Mouse (Mus musculus) CH12.LX (cell line): ENCODE data around the gene Nhsl1. TPM values are rescaled to one million over a fixed set of nuclear protein-coding genes. Genes with fewer than 3 reads are reported as not detected.

Experiments
- DNase-seq: peaks from one replicate; pipeline ENCODE4 v3.0.0-alpha.2; 2013; ENCODE audit errors: extremely low read depth
- H3K27ac ChIP-seq: 2 replicates; pipeline ENCODE4 v1.5.1; 2012; ENCODE audit warnings: low read depth, mild to moderate bottlenecking, control low read depth, moderate library complexity; ENCODE audit not compliant: insufficient read depth
- H3K27me3 ChIP-seq: replicated peaks from 2 replicates; pipeline ENCODE3; 2012; ENCODE audit warnings: inconsistent platforms
- H3K36me3 ChIP-seq, 2 experiments: replicated peaks in 1 of 2; 2 replicates each; pipeline versions ENCODE3 to v1.6.1; 2012; ENCODE audit warnings: inconsistent platforms in 1 of 2, low read length in 1 of 2, mild to moderate bottlenecking in 1 of 2, mixed read lengths in 1 of 2, moderate library complexity in 1 of 2; ENCODE audit not compliant: control insufficient read depth in 1 of 2, insufficient read depth in 1 of 2
- H3K4me1 ChIP-seq, 2 experiments: 2 replicates each; pipeline ENCODE4 v1.6.1; 2012; ENCODE audit warnings: inconsistent platforms in 1 of 2, moderate library complexity in 1 of 2; ENCODE audit not compliant: insufficient read depth in 2 of 2, control insufficient read depth in 1 of 2
- H3K4me2 ChIP-seq: 2 replicates; pipeline ENCODE4 v1.6.1; 2012; ENCODE audit warnings: low read depth, mild to moderate bottlenecking, control low read depth; ENCODE audit not compliant: poor library complexity, insufficient read depth, severe bottlenecking
- H3K4me3 ChIP-seq, 3 experiments: fragments of 150-350 bp in 1 of 3; sonication (generic) in 1 of 3; replicated peaks in 1 of 3; 2 replicates each; pipeline versions ENCODE3 to v1.5.1; 2011 to 2012; ENCODE audit warnings: low read depth in 2 of 3, low read length in 2 of 3, mild to moderate bottlenecking in 2 of 3, moderate library complexity in 2 of 3, control low read depth in 1 of 3, improper control_type of control experiment in 1 of 3, inconsistent platforms in 1 of 3, mixed read lengths in 1 of 3; ENCODE audit not compliant: poor library complexity in 1 of 3
- H3K79me2 ChIP-seq: replicated peaks from 2 replicates; pipeline ENCODE4 v1.6.1; 2012; ENCODE audit warnings: mild to moderate bottlenecking, moderate library complexity; ENCODE audit not compliant: control insufficient read depth, poor library complexity, insufficient read depth, severe bottlenecking; ENCODE audit errors: extremely low read depth
- H3K9ac ChIP-seq: 2 replicates; pipeline ENCODE4 v1.6.1; 2012; ENCODE audit warnings: low read depth, mild to moderate bottlenecking, control low read depth, moderate library complexity; ENCODE audit not compliant: insufficient read depth
- H3K9me3 ChIP-seq: replicated peaks from 2 replicates; pipeline ENCODE3; 2012; ENCODE audit warnings: low read length, inconsistent platforms, mixed read lengths
- BHLHE40 ChIP-seq: IDR thresholded peaks from 2 replicates; pipeline ENCODE4 v1.6.1; 2011; ENCODE audit warnings: mild to moderate bottlenecking, low read depth, low read length, improper control_type of control experiment
- CHD1 ChIP-seq: IDR thresholded peaks from 2 replicates; pipeline ENCODE4 v1.6.1; 2012; ENCODE audit warnings: low read depth, low read length, improper control_type of control experiment, inconsistent platforms
- EP300 ChIP-seq: IDR thresholded peaks from 2 replicates; pipeline ENCODE4 v1.6.1; 2011; ENCODE audit warnings: low read length, improper control_type of control experiment
- ETS1 ChIP-seq: conservative IDR thresholded peaks from 2 replicates; pipeline ENCODE4 v1.6.1; 2012; ENCODE audit warnings: low read depth, mild to moderate bottlenecking, inconsistent platforms, low read length, improper control_type of control experiment, moderate library complexity
- GABPA ChIP-seq: IDR thresholded peaks from 2 replicates; pipeline ENCODE4 v1.6.1; 2012; ENCODE audit warnings: low read depth, low read length, improper control_type of control experiment, inconsistent platforms; ENCODE audit not compliant: insufficient replicate concordance
- HCFC1 ChIP-seq: IDR thresholded peaks from 2 replicates; pipeline ENCODE4 v1.6.1; 2012; ENCODE audit warnings: low read depth, mild to moderate bottlenecking, inconsistent platforms, low read length, improper control_type of control experiment
- IRF4 ChIP-seq: IDR thresholded peaks from 2 replicates; pipeline ENCODE4 v1.6.1; 2014; ENCODE audit warnings: low read depth, mild to moderate bottlenecking, inconsistent platforms, low read length, improper control_type of control experiment
- KAT2A ChIP-seq: IDR thresholded peaks from 2 replicates; pipeline ENCODE4 v1.6.1; 2012; ENCODE audit warnings: low read length, improper control_type of control experiment, inconsistent platforms; ENCODE audit not compliant: insufficient replicate concordance
- MAFK ChIP-seq: IDR thresholded peaks from 2 replicates; pipeline ENCODE4 v1.6.1; 2011; ENCODE audit warnings: low read length, improper control_type of control experiment; ENCODE audit not compliant: insufficient replicate concordance
- MEF2A ChIP-seq: IDR thresholded peaks from 2 replicates; pipeline ENCODE4 v1.6.1; 2014; ENCODE audit warnings: low read depth, mild to moderate bottlenecking, inconsistent platforms, low read length, improper control_type of control experiment, borderline replicate concordance
- MXI1 ChIP-seq: IDR thresholded peaks from 2 replicates; pipeline ENCODE4 v1.6.1; 2011; ENCODE audit warnings: mild to moderate bottlenecking, low read depth, low read length, improper control_type of control experiment
- NELFE ChIP-seq: IDR thresholded peaks from 2 replicates; pipeline ENCODE4 v1.6.1; 2011; ENCODE audit warnings: low read depth, low read length, improper control_type of control experiment
- PAX5 ChIP-seq: IDR thresholded peaks from 2 replicates; pipeline ENCODE4 v1.6.1; 2012; ENCODE audit warnings: low read length, inconsistent platforms, mixed read lengths
- POLR2A ChIP-seq: IDR thresholded peaks from 2 replicates; pipeline ENCODE4 v1.6.1; 2011; ENCODE audit warnings: low read depth, mild to moderate bottlenecking, improper control_type of control experiment, low read length
- POLR2AphosphoS2 ChIP-seq: IDR thresholded peaks from 2 replicates; pipeline ENCODE4 v1.6.1; 2011; ENCODE audit warnings: low read depth, low read length, improper control_type of control experiment
- RCOR1 ChIP-seq: conservative IDR thresholded peaks from 2 replicates; pipeline ENCODE4 v1.6.1; 2012; ENCODE audit warnings: low read depth, mild to moderate bottlenecking, inconsistent platforms, low read length, improper control_type of control experiment
- TBP ChIP-seq: conservative IDR thresholded peaks from 2 replicates; pipeline ENCODE4 v1.6.1; 2011; ENCODE audit warnings: low read depth, low read length, improper control_type of control experiment
- TCF12 ChIP-seq: IDR thresholded peaks from 2 replicates; pipeline ENCODE4 v1.6.1; 2014; ENCODE audit warnings: low read depth, mild to moderate bottlenecking, inconsistent platforms, low read length, improper control_type of control experiment
- UBTF ChIP-seq: IDR thresholded peaks from 2 replicates; pipeline ENCODE4 v1.6.1; 2012; ENCODE audit warnings: low read depth, mild to moderate bottlenecking, inconsistent platforms, low read length, improper control_type of control experiment, moderate library complexity
- USF2 ChIP-seq: conservative IDR thresholded peaks from 2 replicates; pipeline ENCODE4 v1.6.1; 2011; ENCODE audit warnings: low read depth, low read length, improper control_type of control experiment
- ZC3H11A ChIP-seq: IDR thresholded peaks from 2 replicates; pipeline ENCODE4 v1.6.1; 2012; ENCODE audit warnings: low read depth, mild to moderate bottlenecking, inconsistent platforms, low read length, improper control_type of control experiment
- ZKSCAN1 ChIP-seq: IDR thresholded peaks from 2 replicates; pipeline ENCODE4 v1.6.1; 2012; ENCODE audit warnings: low read depth, inconsistent platforms, low read length, improper control_type of control experiment, borderline replicate concordance
- ZMIZ1 ChIP-seq: IDR thresholded peaks from 2 replicates; pipeline ENCODE4 v1.6.1; 2012; ENCODE audit warnings: low read depth, mild to moderate bottlenecking, inconsistent platforms, low read length, improper control_type of control experiment
- ZNF384 ChIP-seq: IDR thresholded peaks from 2 replicates; pipeline ENCODE4 v1.6.1; 2012; ENCODE audit warnings: low read depth, low read length, improper control_type of control experiment, inconsistent platforms
- dilution Hi-C: fragments of 300-500 bp; cut with MboI; formaldehyde crosslinking; loops from 2 replicates; pipeline ENCODE4 v1.14.3; 2020; ENCODE audit warnings: low sequenced_read_pairs; ENCODE audit not compliant: extremely low pct_unique_long_range_greater_than_20kb, extremely low pct_ligation_motif_present
- in situ Hi-C: fragments of 300-500 bp; cut with MboI; formaldehyde crosslinking; loops from 3 replicates; pipeline ENCODE4 v1.14.3; 2019; ENCODE audit warnings: low sequenced_read_pairs, low pct_ligation_motif_present, low pct_unique_long_range_greater_than_20kb, mixed read lengths
- polyA plus RNA-seq: library from polyadenylated mRNA; unstranded; fragments of >175 nt; gene quantifications from 2 replicates; pipeline ENCODE4 v1.2.1, GENCODE M21; 2012; ENCODE audit warnings: low read depth; ENCODE audit not compliant: insufficient read length
- total RNA-seq, 2 experiments: library from RNA; depleted of rRNA; stranded (reverse); fragments of 300-350 nt in 1 of 2; fragments of >200 nt in 1 of 2; gene quantifications; 2 replicates each; pipeline ENCODE4 v1.2.3; 2012 to 2014

Nhsl1 gene
- total and polyA plus RNA-seq, 3 experiments, result 0.13 to 0.19 (median 0.15) TPM

GRCm38 (mm10) chr10:18317521-18317920, 1.3 kb upstream of the Nhsl1 start:
- no peak overlapping the region for H3K9ac ChIP-seq
- in situ Hi-C loops (no loop called here), dilution Hi-C loops (no loop called here)
- H3K4me2 ChIP-seq, result no peak overlapping the region
- H3K27me3 ChIP-seq, result no peaks in the 10 kb centered on the region
- H3K36me3 ChIP-seq, result no peaks in the 10 kb centered on the region
- no peak for DNase-seq
- H3K27ac ChIP-seq, result no peak overlapping the region
- no peak overlapping the region for H3K4me3 ChIP-seq
- no peaks in the 10 kb centered on the region for H3K79me2 ChIP-seq
- H3K9me3 ChIP-seq, result peaks cover 10% of the 10 kb centered on the region
- TF ChIP-seq NELFE, result no peak
- no peak for TF ChIP-seq PAX5
- TF ChIP-seq BHLHE40, result no peak
- no peak for TF ChIP-seq TBP
- no peak for TF ChIP-seq MEF2A
- TF ChIP-seq POLR2AphosphoS2, result no peak
- TF ChIP-seq ZNF384, result no peak
- TF ChIP-seq CHD1, result no peak
- TF ChIP-seq ZMIZ1, result no peak
- no peak for TF ChIP-seq ETS1
- TF ChIP-seq POLR2A, result no peak
- no peak for TF ChIP-seq EP300
- TF ChIP-seq UBTF, result no peak
- no peak for TF ChIP-seq MXI1
- no peak for TF ChIP-seq USF2
- TF ChIP-seq ZC3H11A, result no peak
- no peak for TF ChIP-seq GABPA
- no peak for TF ChIP-seq RCOR1
- no peaks in the 10 kb centered on the region for H3K4me1 ChIP-seq

DNA sequence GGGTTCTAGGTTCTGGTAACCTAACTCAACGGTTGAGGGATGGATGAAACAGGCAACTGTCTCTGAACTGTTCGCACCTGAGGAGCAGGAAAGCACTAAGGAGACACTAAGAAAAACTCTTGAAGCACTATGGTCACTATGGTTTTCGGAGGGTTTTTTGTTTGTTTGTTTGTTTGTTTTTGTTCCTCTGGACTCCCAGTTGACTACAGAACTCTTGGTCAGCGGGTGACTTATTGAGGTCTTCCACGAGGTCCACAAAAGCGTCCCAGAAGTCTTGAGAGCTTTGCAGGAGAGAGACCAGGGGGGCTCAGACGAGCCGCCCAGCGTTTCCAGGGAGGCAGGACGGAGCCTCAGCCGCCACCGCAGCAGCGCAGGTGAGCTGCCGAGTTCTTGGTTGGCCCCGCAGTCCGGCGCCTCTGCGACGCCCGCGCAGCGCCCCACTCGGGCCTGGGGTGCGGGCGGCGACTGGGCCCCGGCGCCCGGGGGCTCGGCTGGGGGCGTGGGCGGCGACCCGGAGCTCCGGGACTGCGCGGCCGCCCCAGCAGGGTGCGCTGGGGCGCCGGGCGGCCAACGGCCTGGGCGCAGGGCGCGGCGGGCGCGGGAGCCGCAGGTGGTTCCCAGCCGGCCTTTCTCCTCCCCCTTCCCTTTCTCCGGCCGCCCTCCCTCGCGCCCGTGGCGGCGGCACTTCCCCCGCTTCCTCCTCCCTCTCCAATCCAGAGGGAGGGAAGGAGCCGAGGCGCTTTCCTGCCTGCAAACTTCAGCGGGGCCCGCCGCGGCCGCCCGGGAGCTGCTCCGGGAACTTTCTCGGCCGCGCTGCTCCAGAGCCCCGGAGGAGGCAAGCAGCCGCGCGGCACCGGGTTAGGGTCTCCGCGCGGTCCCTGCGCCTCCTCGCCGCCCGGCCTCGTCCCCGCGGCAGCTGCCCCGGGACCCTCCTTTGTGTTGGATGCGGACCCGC, 547 bp upstream of the Nhsl1 start:
- Histone ChIP-seq H3K9me3 (peaks cover 10% of the 10 kb centered on the region), H3K27ac (no peak overlapping the region), H3K4me2 (no peak overlapping the region), H3K36me3 (no peaks in the 10 kb centered on the region), H3K4me3 (no peak overlapping the region), H3K9ac (no peak overlapping the region), H3K4me1 (no peaks in the 10 kb centered on the region), H3K79me2 (no peaks in the 10 kb centered on the region), H3K27me3 (no peaks in the 10 kb centered on the region)
- dilution Hi-C loops (no loop called here), in situ Hi-C loops (no loop called here)
- no peak for TF ChIP-seq KAT2A
- no peak for TF ChIP-seq TCF12
- no peak for TF ChIP-seq MAFK
- no peak for TF ChIP-seq ZMIZ1
- no peak for TF ChIP-seq CHD1
- no peak for TF ChIP-seq POLR2AphosphoS2
- TF ChIP-seq ZKSCAN1, result no peak
- no peak for TF ChIP-seq IRF4
- no peak for TF ChIP-seq TBP
- TF ChIP-seq EP300, result no peak
- no peak for TF ChIP-seq MEF2A
- no peak for TF ChIP-seq POLR2A
- no peak for TF ChIP-seq UBTF
- TF ChIP-seq HCFC1, result no peak
- no peak for TF ChIP-seq ZNF384
- no peak for TF ChIP-seq NELFE
- DNase-seq, result no peak
